Mouse (Mus musculus) left cerebral cortex, adult 18-20 months (tissue): ENCODE measurements at regions not wholly inside any gene's neighbourhood (a gene's known extent, or its start where the extent isn't known, plus 50 kb on each side); places are given as distances from the start of the nearest gene placed in this dataset.

Experiments
- DNase-seq, 2 experiments: peaks; one replicate each; pipeline ENCODE4 v3.0.0; 2021 to 2022; ENCODE audit warnings: low spot score in 2 of 2, mixed read lengths in 1 of 2

GRCm38 (mm10) chr16:25042669-25043440, 243.8 kb upstream of the Tprg start:
- no peak for DNase-seq

- DNase-seq, result no peak
These were observed 242.0 kb upstream of the Tprg start for GRCm38 (mm10) chr16:25044637-25045036.

GRCm38 (mm10) chr16:25047726-25048125, 238.9 kb upstream of the Tprg start:
- DNase-seq, result no peak

GRCm38 (mm10) chr16:25049928-25050510, 236.6 kb upstream of the Tprg start:
- DNase-seq, result no peak

GRCm38 (mm10) chr16:25051044-25051443, 235.6 kb upstream of the Tprg start:
- DNase-seq, result no peak

GRCm38 (mm10) chr16:25052428-25052827, 234.2 kb upstream of the Tprg start:
- no peak for DNase-seq

- no peak for DNase-seq
These were observed 233.7 kb upstream of the Tprg start for GRCm38 (mm10) chr16:25052917-25053343.

GRCm38 (mm10) chr16:25054304-25054703, 232.3 kb upstream of the Tprg start:
- no peak for DNase-seq

GRCm38 (mm10) chr16:25055376-25055775, 231.2 kb upstream of the Tprg start:
- DNase-seq, result no peak

GRCm38 (mm10) chr16:25058051-25058747, 228.4 kb upstream of the Tprg start:
- DNase-seq, result no peak

- DNase-seq, result peak; percentile 91
These were observed 227.7 kb upstream of the Tprg start for GRCm38 (mm10) chr16:25058812-25059501.

- DNase-seq, result no peak
These were observed 227.1 kb upstream of the Tprg start for GRCm38 (mm10) chr16:25059504-25059992.

- no peak for DNase-seq
These were observed 226.4 kb upstream of the Tprg start for GRCm38 (mm10) chr16:25060266-25060665.

GRCm38 (mm10) chr16:25061631-25062030, 225.0 kb upstream of the Tprg start:
- no peak for DNase-seq

- DNase-seq, result no peak
These were observed 222.6 kb upstream of the Tprg start for GRCm38 (mm10) chr16:25063981-25064380.

GRCm38 (mm10) chr16:25064538-25064937, 222.1 kb upstream of the Tprg start:
- DNase-seq, result peak; percentile 90 to 96

GRCm38 (mm10) chr16:25066822-25067221, 219.8 kb upstream of the Tprg start:
- DNase-seq, result no peak

- DNase-seq, result no peak
These were observed 219.1 kb upstream of the Tprg start for GRCm38 (mm10) chr16:25067276-25068249.

GRCm38 (mm10) chr16:25080811-25081210, 205.8 kb upstream of the Tprg start:
- DNase-seq, result no peak

GRCm38 (mm10) chr16:25083729-25084128, 202.9 kb upstream of the Tprg start:
- no peak for DNase-seq
